Mouse (Mus musculus) lung, adult 18-20 months (tissue): Measurements from ENCODE around the gene Cadm2.

Experiments used
- DNase-seq, 2 experiments: peaks; one replicate each; pipeline ENCODE4 v3.0.0; 2022; ENCODE audit warnings: mixed read lengths in 2 of 2

Cadm2 gene

DNA sequence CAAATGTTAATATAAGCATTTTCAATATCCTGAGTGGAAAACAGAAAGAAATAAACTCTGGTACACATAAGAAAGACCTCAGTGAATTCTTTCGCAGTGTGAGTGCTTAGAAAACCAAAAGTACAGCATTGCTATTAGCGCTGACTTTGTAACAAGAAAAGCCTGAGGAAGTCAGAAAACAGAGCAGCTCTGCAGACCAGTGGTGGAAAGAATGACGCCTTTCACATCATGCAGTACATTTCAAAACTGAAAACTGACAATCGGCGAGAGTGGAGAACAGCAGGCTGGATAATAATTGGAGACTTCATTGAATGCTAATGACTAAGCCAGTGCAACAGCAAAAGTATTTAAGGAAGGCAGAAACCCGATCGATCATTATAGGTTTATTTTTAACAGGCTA, 138.2 kb downstream of the Cadm2 start:
- no peak for DNase-seq

DNA sequence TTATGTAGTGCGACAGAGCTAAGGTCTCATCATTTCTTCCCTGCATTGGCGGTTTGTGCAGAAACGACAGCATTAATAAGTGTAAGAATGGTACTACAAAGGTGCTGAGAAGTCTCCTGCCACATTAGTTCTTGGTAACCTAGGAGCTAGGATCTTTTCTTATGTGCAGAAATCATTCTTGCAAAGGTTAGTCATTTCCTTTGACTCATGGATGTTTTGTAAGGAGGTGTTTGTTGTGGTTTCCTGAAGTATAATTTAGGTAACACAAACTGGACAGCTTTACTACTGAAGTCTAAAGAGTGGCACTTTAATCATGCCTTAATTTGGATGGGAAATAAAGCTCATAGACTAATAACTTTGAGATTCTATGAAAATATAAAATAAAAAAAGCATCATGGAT, 153.7 kb downstream of the Cadm2 start:
- DNase-seq: no peak

DNA sequence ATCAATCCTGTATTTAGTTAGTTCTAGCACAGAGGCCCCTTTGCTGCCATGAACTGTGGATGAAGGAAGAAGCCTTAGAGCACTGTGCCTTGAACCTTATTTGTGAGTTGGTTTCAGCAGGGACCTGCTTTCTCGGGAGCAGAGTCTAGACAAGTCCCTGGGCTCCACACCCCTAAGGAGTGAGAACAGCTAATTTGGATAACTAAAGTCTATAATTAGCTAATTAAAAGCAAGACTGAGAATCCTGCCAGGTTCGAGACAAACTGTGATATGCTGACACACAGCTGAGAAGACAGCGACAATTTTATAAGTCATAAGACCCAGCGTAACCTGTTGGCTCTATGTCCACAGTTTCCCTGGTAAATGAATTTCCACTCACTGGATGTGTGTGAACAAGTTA, 184.4 kb downstream of the Cadm2 start:
- no peak for DNase-seq

DNA sequence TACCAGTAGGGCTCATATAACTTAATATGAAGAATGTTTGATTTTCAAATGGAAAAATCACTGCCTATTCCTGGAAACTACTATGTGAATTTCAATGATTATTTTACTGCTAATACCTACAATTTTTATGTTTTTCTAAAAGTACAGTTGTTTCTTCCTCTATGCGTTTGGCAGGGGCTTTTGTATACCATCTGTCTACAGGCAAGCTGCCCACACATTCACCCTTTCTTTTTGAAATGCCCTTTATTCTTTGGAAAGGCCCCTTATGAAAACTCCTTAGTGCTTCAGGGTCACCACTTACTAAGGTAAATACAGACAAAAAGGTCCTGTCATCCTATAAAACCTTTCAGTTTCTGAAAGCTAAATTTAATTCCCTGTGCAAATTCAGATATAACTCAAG, 195.3 kb downstream of the Cadm2 start:
- no peak for DNase-seq

DNA sequence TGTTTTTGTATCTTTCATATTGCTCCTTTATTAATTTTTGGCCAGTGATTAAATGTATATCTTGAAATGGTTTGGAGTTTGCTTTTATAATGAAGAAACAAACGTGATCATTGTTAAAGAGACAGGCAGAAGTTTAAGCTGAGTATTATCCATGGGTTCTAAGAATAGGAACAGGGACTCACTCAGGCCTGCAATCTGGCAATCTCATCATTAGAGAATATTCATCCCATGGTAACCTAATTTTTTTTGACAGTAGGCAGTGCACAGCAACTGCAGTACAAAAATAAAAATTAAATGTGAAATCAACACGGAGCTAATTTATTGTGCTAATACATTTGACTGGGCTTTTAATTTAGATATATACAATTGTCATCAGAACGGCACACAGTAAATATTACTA, 209.8 kb downstream of the Cadm2 start:
- DNase-seq: no peak

DNA sequence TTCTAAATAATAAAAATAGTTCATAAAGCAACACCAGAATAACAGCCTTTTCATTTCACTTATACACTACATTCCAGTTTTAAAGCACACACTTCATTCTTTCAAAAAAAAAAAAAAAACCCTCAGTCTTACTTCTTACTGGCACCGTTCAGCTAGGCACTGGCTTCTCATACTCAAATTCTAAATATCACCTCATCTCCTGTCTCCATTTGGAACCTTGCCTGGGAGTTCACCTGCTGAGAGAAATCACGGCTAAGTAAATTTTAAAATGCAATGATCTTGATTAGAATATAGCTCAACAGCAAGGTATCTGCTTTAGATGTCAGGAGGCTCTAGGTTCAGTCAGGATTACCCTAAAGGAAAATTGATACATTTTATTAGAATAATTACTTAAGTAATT, 210.2 kb downstream of the Cadm2 start:
- no peak for DNase-seq

GRCm38 (mm10) chr16:67367745-67368144, 253.0 kb downstream of the Cadm2 start:
- no peak for DNase-seq

- DNase-seq: no peak
Observed at GRCm38 (mm10) chr16:67348011-67348410, 272.7 kb downstream of the Cadm2 start.

- no peak for DNase-seq
Observed at GRCm38 (mm10) chr16:67347561-67347960, 273.1 kb downstream of the Cadm2 start.

GRCm38 (mm10) chr16:67346621-67347290, 274.0 kb downstream of the Cadm2 start:
- no peak for DNase-seq

DNA sequence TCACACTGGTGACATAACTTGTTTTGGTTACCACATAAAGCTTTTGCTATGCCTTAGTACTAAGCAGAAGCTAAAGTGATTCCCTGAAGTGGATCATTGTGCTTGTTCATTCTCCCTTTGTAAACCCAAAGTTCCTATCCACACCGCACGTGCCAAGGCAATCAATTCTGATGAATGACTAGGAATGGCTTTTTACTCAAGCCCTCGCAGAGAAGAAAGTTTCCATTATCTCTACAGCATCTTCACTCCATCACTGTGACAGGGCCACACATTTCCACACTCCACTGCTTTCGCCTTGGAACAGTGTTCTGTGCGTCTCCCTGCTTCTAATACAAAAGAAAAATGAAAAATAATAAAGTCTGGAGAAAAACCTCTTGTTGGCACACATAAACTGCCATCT, 276.5 kb downstream of the Cadm2 start:
- no peak for DNase-seq

DNA sequence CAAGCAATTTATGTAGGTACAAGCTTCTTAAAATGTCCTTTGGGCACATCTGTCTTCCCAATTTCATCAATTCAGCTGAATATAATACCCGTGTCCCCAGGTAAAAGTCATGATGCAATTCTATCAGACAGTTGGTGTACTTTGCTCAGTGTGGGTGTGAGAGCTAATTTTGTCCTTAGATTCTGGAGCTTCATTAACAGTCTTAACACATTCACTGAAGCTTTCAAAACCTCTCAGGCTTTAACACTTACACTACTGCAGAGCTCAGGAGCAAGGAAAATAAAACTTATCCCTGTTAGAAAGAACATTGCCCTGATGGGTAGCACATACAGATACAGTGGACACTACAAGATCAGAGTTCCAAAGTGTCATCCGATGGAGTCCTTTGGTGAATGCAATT, 309.7 kb downstream of the Cadm2 start:
- no peak for DNase-seq

DNA sequence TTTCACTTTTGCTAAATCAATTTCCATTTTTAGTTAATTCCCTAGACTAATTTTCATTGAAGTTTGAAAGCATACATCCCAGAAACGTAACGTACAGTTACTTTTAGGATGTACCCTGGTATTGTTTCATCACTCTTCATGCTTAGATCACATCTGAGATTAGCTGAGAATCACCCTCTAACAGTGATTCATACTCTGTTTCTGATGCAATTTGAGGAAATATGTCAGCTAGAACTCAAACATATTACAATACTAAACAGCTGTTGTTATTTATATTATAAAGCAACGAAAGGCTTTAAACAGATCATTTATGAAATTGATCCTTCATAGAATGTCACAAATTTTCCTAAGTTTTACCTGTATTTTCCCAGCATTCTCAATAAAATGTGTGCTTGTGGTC, 336.0 kb downstream of the Cadm2 start:
- DNase-seq: no peak

DNA sequence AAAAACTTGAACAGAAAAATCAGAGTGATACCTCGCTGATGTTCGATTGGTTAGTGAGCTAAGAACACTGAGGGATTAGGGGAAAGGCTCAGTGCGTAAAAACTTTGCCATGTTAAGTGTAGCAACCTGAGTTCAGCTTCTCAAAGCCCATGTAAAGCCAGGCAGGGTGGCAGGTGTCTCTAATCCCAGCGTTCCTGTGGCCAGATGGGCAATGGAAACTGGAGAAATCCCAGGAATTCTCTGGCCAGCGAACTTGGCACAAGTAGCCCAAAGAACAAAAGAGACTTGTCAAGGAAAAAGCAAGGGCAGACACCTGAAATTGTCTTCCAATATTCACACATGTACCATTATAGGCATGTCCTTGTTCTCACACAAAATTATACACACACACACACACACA, 377.1 kb downstream of the Cadm2 start:
- no peak for DNase-seq

GRCm38 (mm10) chr16:67234862-67235261, 385.8 kb downstream of the Cadm2 start:
- no peak for DNase-seq

GRCm38 (mm10) chr16:67226696-67227095, 394.0 kb downstream of the Cadm2 start:
- no peak for DNase-seq

DNA sequence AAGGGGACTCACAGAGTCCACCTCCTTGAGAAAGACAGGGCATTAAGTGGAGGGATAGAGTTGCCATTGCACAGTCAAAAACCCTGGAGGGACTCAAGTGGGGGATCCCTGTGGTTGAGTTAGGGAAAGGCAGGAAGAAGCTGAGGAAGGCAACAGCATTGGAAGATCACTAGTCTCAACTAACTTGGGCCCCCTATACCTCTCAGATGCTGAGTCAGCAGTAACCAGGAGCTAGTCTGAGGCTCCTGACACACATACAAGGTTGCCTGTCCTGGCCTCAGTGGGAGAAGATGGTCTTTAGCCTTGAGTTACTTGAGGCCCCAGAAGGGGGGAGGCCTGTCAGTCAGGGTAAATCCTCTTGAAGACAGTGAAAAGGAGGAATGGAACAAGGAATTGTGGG, 417.4 kb downstream of the Cadm2 start:
- no peak for DNase-seq

DNA sequence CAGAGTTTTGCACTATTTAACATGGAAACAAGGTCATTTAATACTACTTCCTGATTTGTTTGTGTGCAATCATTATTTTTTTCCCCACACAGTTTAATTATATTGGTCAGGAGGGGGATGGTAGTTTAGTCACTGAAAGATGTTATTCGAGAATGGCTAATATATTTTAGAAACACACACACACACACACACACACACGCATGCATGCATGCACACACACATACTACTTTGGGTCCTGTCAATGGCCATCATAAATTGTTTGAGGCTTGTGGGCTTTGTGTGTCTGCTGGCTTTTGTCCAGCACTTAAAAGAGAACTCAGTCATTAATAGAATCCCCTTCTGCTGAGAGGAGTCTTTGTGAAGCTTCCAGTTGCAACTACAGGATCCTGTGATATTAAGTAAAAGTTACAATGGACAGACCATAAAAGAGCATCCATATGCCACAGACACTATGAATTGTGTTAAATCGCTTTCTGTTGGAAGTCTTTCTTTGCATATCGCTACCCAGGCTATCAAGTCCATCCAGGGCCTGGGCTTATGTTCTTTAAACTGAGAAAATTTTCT, 427.8 kb downstream of the Cadm2 start:
- DNase-seq: no peak

DNA sequence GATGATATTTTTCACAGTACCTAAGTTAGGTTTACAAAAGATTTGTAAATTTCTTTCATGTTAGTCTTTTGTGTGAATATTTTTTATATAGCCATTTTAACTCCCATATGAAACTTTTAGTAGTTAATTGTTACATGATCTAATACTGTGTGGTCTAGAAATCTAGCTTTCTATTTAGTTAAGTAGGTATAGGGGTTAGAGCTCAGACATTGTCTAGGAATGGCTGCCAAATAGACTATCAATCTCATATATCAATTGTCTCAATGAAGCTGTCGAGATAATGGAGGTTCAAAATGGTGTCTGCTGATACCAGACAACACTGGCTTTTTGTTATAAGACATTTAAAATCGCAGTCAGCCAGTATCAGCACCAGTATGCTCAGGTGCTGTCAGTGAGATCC, 428.3 kb downstream of the Cadm2 start:
- DNase-seq: no peak

DNA sequence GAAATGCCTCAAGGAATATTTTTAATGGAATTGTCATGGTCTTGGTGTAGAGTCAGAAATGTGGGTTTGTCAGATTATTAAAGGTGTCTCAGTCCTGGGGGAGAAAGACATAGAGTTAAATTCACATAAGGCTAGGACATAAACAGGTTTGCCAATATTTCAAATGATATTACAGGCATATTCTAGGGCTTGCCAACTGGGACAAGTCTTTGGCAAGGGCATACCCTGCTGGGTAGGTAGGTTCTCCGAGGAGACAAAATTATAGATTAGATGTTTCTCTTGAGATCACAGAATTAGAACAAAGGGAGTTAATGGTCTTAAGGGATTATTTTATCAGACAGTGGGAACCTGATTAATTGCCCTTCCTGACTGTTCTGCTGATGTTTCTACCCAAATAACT, 434.4 kb downstream of the Cadm2 start:
- DNase-seq: no peak

GRCm38 (mm10) chr16:67182958-67183357, 437.8 kb downstream of the Cadm2 start:
- no peak for DNase-seq

DNA sequence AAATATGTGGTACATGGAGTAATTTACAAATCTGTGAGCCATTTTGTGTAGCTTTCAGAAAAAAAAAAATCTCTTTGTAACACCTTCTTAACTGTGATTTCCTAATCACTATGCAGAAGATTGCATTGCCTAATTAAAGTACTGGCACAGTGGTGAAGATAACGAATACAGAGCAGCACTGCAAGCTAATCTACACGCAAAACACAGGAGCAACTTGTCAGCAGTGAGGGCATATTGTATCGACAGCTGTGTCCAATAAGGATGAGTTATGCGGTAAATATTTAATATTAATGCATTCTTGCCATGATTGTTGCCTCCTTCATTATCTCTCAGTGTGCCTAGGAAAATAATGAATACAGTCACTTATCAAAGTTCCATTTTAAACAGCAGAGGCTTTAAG, 445.3 kb downstream of the Cadm2 start:
- no peak for DNase-seq

- DNase-seq: no peak
Observed at GRCm38 (mm10) chr16:67162211-67162790, 458.4 kb downstream of the Cadm2 start.

DNA sequence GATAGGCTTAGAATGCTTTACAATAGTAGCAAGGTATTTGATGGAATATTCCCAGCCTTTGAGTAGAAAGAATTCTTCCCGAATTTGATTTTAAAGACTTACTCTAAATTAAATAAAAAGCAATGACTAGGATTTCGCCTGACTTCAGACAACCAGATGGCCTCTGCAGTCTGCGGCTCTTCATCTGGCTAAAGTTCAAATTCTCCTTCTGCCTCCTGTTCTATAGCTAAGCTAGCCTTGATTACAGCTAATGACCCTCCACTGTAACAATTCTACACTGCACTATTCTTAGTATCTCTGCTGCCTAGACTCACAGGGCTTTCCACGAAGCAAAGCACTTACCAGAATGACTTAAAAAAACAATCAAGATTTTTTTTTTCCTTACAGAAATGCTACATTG, 495.9 kb downstream of the Cadm2 start:
- DNase-seq: no peak

- no peak for DNase-seq
Observed at GRCm38 (mm10) chr16:67122532-67122931, 498.2 kb downstream of the Cadm2 start.
